Mouse (Mus musculus) urinary bladder, postnatal 4 days (tissue): ENCODE measurements around the gene Sash1.

ENCODE experiments used
- DNase-seq, 2 experiments: peaks; one replicate each; pipeline ENCODE4 v3.0.0; 2021 to 2022; ENCODE audit warnings: low spot score in 2 of 2

Gene Sash1

DNA sequence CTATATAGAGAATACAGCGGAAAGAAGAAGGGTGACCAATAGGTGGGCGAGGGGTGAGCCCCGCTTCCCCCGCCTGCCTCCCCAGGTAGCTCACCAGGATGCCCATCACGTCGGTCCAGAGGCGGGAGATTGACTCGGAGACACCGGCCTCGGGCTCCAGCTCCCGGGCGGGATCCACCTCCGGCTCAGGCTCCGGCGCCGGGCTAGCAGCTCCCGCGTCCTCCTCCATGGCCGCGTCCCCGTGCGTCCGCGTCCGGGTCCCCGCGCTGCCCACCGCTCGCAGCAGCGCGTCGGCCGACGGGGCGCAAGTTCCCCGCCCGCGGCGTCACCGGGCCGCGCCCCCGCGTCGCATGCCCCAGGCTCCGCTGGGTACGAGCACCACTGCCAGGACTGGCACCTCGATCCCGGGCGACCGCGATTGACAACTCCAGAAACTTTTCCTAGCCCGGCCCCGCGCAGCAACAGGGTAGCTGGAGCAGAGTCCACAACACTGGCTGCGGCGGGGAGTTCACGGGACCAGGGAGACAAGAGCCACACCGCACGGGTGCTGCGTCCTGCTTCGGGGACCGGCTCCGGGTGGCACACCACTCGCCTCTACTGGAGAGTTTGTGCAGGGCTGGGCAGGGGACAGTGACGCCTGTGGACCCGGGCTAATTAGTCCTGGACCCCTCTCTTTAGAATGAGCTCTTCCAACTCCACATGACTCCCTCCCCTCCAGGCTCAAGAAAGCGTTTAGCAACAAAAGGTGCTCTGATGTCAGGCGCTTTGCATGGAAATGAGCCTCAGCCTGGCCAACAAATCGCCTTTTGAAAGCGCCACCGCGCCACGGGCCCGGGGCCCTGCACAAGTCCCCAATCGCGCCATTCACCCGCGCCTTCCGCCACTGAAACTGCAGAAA lies at the start of gene Sash1:
Sash1 (minus strand) TSS at position 441 of the 898 bp plus-strand sequence.
- DNase-seq, result peak; percentile 80 to 81

DNA sequence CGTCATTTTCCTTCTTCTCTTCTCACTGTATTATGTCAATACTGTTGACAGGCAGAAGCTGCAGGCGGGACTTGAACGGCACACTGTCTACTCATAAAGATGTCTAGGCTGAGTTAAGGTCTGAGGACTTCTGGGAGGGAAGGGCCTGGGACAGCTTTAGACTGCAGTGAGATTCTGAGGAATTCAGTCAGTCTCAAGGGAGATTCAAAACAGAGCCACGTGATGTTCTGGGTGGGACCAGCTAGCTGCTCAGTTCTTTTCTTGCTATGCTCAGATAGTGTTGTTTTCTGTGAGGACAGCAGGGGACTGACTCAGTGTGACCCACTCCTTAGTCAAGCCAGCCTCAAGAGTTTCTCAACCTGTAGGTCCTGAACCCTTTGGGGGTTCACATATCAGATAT lies 49.7 kb upstream of the Sash1 start:
- DNase-seq, result no peak

DNA sequence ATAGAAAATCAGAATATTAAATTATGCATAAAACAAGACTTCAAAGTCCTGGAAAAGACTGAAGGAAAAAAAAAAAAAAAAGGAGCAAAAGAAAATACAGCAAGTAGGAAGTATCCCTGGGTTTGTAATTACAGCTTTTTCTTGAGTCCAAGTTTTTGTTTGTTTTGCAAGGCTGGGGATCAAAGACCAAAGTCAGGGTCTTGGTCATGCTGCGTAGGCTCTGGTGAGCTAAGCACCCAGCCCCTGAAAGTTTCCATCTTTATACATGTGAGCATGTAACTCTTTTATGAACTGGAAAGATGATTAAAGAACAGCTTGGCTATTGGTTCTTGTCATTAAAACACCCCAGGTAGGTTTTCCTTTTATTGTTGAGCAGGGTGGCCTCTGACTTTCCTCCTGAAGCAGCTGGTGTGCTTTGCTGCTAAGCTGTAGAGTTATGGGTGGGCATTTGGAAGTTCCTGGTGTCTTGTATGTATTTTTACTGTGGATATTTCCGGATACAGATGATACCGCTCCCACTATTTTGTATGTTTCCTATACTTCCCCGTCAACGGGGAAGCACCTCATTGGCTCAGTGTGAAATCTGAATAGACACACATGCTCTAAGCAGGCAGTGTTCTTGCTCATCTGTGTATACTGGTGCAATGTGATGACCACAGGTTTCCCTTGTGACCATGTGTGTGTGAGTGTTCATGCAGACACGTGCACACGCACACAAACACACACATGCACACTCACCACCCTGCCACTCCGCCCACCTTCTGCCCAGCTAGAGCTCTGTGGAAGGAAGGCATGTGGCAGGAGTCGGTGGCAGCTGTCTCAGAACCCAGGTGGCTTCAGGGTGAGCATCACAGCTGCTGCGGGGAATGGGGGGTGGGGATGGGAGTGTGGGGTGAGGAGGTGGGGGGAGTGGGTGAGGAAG lies 47.8 kb upstream of the Sash1 start:
- DNase-seq, result no peak

DNA sequence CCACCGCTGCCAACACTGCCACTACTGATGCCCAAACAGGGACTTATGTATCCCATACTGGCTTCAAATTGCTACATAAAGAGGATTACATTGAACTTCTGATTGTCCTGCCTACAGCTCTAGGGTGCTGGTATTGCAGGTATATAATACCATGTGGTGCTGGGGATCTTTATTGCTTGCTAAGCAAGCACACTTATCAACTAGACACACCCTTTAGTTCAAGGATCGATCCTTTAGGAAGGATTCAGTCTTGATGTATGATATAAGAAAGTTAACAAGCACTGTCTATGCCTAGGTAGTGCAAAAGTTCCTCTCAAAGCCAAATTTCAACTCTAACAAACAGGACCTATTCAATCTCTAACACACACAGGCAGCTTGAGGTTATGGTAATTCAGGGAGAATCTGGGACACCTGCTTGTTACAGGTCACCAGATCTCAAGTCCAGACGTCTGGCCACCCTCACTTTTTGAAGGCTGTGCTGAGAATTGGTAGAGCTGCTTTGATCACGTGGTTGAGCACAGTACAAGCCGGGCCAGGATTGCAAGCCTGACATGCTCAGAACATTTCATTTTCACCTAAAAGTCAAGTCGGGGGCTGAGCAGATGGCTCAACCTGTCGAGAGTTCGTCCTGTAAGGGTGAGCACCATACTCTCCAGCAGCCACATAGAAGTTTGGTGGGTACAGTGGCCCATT lies 45.8 kb upstream of the Sash1 start:
- no peak for DNase-seq

DNA sequence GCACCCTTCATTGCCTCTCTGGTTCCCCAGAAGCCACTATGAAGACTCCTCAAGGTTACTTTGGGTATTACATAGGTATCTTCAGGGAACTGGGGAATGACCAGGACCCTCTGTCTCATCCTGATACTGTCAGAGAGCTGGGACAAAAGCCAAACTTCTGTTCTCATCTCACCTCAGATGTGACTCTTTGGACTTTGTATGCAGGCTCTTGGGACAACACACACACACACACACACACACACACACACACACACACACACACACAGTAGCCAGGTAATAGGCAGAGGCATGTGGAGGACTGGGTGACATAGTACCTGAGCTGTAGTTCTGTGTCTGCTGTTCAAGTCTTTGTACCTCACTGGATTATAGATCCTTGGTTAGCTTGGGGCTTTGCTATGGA lies 44.8 kb upstream of the Sash1 start:
- DNase-seq, result no peak

DNA sequence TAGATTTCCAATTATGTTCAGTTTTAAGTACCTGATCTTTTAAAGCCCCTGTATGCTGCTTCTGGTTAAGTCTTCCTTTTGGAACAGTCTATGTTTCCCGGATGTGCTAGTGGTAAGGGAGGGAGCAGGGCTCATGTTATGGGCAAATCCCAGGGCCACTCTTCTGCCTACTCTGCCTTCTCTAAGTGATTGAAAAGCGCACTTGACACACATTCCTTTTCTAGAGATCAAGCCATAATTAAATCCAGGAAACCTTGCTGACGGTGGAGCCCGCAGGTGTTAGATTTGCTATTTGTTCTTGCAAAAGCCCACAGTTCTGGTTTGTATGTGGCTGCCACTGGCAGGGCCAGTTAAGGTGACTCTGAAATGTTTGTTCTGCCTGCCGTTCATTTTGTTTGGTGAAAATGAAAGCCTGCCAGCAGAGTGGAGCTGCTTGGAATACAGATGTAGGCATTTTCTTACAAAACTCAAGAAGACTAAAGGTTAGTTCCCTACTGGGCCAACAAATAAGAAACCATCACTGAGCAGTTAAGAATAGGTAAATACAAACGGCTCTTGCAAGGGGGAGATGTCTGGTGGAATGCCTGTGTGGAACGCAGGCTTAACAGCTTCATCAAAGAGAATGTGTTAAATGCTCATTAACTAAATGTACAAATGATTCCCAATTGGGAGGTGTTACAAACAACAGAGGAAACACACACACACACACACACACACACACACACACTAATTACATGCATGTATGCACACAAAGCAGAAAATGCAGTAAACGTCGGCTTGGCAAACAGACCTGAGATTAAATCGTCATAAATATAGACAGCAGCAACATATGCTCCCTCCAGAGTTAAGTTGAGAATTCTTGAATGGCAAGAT lies 43.1 kb upstream of the Sash1 start:
- DNase-seq, result no peak

DNA sequence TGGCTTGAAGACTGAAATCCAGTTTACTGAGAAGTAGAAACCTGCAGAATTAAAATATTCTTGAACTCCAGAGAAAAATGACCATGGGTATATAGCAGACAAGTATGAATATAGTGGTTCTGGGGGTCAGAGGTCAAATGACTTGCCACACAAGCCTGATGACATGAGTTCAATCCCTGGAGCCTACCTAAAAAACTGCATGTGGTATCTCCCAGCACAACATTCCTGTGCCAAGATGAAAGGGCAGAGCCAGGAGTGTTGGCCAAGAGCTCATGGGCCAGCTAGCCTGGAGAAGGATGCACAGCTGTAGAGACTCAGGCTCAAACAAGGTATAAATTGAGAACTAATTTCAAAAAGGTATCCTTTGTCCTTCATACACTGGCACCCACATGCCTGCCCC lies 42.4 kb upstream of the Sash1 start:
- no peak for DNase-seq

DNA sequence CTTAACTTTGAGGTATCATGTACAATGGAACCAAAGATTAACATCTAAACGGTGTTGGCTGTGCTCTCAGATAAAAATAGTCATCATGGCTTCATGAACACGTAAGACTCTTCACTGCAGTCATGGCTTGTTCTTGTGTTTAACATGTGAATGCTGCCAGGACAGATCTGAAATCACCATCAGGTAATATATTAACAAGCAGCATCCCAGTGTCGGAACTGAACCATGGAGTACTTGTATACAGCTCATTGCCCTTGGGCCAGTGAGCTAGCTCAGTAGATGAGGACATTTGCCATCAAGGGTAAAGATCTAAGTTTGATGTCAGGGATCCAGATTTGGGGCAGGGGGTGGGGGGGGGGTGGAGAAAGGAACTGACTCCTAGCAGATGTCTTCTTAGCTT lies 41.0 kb upstream of the Sash1 start:
- DNase-seq, result no peak

DNA sequence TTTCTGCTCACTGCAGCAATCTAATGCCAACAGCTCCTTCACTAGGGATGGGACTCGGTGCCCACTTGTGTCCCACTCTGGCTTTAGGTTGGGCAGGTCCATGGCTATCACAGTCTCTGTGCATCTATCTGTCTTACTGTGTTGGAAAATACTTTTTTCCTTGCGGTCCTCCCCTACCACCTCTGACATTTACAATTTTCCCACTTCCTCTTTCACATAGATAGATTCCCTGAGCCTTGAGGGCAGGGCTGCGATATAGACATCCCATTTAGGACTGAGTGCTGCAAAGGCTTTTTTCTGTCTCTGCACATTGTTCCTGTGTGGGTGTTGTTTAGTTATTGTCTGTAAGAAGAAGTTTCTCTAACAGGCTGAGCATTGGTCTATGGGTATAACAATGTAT lies 40.4 kb upstream of the Sash1 start:
- no peak for DNase-seq

DNA sequence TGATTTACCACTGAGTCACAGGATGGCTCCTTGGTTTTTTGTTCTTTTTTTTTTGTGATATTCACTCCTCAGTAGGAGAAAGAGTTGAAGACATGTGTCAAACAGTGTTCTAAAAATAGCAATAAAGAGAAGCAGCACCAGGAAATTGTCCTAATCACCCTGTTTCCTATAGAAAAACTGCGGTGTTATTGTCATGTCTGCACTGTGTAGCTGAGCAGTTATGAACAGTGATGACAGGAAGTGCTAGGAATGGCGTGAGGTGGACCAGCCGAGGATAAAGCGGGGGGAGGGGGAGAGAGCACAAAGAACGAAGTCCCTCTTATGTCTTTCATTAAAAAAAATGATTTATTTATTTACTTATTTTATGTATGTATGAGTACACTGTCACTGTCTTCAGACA lies 39.4 kb upstream of the Sash1 start:
- no peak for DNase-seq

DNA sequence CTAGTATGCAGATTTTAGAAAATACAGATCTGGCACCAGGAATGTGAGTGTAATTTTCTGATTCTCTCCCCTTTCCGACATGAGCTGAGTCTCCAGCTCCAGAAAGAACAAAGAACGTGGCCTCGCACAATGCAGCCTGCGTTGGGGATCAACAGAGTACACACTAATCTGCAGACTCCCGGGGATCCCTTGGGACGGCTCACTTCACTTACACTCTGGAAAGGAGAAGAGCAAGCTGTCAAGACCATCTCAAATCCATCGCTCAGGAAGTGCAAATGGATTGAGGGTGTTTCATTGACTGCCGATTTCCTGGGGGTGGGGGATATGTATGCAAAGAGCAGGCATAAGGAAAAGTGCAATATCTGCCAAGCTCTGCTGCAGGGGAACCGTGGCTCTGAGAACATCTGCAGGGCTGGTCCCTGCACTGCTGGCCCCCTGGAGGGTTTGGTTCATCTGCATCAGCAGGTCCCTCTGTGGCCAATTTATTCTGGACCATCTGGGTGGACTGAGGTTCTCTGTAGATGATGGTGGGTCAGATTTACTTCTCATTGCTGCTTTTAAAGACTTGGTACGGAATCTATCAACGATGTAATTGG lies 35.3 kb upstream of the Sash1 start:
- no peak for DNase-seq

DNA sequence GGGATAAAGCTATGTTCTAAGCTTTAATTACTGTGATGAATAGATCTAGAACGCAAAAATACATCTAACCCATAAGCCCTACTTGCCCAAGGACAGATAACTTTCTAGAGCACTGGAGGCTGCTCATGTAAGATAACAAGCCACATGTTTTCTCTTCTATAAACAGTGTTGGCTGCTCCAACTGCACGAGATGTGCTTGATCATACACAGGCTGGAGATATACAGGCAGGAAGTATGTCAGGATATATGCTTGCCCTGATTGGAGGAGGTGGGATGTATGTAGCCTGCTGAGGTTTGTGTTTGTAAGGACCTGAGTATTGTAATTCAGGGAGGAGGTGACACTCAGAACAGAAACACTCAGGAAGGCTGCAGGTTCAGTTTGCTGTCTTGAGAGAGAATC lies 31.9 kb upstream of the Sash1 start:
- DNase-seq, result no peak

DNA sequence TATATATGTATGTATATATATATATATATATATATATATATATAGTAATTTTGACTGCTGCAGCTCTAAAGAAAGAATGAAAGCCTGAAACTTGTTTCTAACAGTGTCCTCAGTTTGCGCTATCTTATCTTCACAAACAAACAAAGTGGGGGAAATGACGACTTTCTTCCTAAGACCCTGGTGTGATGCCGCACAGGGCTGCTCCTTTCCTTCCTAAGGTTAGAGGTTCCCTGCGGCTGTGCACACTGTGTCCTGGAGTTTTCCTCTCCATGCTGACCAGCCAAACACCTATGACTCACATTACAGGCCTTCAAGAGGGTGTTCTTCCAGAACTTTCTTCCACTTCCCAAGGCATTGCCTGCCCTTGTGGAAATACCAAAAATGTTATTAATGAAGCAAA lies 31.5 kb upstream of the Sash1 start:
- DNase-seq, result no peak

DNA sequence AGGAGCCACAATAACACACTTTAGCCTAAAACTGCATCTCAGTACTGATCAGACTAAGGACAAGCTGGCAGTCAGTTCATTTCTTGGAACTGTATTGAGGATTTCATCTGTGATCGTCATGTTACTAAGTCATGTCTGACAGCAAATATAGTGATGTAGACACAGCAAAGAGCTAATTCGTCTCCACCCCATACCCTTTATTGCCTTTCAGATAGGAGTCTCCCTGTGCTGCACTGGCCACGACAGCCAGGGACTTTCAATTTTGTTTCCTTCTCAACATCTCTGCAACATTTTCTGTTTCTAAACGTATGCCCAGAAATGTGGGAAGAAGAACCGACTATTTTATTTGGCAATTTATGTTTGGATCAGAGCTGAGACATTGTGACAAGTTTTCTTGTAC lies 29.9 kb upstream of the Sash1 start:
- no peak for DNase-seq

DNA sequence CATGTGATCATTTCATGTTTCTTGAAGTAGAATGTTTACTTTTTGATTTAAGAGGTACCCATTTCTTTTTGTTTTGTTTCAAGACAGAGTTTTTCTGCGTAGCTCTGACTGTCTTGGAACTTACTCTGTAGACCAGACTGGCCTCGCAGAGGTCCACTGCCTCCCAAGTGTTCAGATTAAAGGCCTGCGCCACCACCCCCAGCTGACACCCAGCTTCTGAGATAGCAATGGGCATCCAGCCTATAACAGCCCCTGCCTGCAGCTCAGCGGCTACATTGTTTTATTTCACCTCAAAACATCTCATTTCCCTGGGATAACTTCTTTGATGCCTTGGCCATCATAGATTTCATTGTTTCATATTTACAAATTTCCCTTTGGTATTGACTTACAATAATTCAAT lies 28.0 kb upstream of the Sash1 start:
- DNase-seq, result no peak

DNA sequence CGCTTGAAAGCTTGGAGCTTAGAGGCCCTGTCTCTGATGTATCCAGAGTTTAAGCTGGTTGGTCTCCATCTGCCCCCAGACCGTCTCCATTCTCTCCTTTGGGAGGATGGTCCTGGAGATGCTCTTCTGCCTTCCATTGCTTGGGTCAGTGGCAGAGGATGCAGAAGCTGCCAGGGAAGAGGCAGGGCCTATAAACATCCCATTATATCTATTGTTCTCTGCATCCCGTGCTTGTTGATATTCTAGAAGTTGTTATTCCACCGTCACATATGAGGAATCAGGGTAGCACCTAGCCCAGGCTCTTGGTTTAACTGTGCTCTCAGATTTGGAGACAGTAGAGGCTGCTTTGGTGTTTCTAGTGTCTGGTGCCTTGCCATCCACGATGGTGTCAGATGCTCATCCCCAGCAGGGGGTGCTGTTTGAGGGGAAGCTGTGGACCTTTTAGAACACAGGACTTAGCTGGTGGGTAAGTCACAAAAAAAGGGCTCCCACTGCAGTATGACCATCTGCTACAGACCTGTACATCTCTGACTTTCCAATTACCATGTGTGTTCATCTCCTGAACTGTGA lies 26.9 kb upstream of the Sash1 start:
- DNase-seq, result no peak

DNA sequence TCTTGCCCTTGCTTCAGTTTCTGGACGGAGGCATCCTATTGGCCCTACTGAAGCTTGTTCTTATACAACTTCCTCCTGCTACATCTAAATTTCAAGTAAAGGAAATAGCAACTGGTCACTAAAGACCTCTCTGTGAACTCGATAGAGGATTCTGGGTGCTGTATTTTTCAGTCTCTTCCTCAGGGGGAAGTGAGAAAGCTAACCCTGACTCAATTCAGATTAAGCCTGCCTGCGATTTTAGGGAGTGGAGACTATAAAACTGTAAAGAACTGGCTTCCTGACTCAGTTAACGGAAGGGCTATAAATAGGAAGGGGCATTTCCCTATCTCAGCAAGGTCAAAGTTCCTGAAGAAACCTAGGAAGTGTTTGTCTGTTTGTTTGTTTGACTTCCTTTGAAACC lies 26.3 kb upstream of the Sash1 start:
- no peak for DNase-seq

DNA sequence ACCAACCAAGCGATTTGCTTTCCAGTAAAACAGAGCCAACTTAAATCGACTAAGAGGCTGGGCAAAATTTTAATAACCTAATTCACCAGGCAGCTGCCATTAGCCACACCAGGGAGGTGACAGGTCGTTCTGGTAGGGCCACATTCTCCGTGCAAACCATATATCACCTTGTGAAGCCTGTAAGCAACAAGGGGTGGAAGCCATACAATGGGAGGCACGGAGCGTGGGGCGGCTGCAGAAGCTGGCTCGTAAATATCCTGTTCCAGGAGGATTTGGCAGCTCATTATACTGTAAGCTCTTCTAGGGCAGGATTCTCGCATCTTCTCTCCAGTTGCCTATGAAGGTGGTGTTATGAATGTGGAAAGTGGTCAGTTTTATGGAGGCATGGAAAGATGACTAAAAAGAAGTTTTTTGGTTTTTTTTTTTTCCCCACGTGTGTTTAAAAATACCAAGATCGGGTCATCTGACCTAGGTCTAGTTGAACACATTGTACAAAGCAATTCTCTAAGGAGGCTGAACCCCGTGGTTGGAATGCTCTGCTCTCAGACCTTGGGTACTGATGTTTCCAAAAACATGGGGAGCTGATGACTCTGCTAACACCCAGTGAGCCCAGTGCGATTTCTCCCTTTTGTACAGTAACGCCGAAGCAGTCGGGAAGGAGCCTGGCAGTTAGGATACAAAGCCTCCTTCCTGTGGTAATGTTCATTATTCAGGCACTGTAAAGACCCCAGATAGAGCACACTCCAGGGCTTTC lies 24.5 kb upstream of the Sash1 start:
- DNase-seq, result no peak

DNA sequence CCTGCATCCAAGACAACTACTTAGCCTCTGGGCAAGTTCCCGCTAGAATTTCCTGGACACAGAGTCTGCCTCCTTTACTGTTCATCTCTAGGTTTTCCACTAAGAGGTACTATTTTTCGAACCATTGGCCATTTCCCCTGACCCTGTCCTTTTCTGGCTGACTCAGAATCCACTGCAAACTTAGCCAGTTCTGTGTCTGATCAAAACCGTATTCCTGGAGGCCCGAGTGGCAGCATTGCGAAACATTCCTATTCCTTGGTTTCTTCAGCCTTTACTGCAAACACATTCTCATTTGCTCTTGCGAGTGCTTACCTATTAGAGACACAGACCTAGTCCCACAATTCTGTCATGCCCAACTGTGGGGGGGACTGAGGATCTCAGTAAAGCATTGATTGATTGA lies 17.2 kb upstream of the Sash1 start:
- DNase-seq, result no peak

DNA sequence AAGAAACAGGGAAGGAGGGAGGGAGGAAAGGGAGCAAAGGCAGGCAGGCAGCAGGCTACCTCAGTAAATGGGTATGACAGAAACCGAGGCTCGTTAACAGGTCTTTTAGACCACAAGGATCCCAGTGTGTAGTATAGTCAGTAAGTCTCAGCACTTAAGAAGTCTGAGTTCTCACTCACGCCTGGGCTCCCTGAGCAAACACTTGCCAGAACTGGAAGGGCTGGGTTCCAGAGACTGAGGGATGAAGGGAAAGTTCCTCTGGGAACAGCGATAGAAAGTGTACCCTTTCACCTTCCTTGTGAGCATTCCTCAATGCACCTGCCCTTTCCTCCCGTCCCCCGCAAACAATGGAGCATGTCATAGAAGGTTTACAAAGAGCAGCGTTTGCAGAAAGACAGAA lies 16.5 kb upstream of the Sash1 start:
- DNase-seq, result no peak
